Mouse (Mus musculus): ENCODE results near the gene Fbln1. TPM values are rescaled to one million over a fixed set of nuclear protein-coding genes. Genes with fewer than 3 reads are reported as not detected.

Fbln1 gene
- polyA plus RNA-seq, 1 experiment from 2014 or later = 119 TPM

- Histone ChIP-seq H3K4me3 (ENCODE audit: low read depth, low read length) (no peak overlapping the region), H3K9ac (ENCODE audit: low read depth, low read length) (no peak overlapping the region), H3K9me3 (ENCODE audit: control insufficient read depth, low read length) (peaks cover 3% of the 10 kb centered on the region; the same call in 1 of the 2 replicates), H3K4me1 (replicated peaks; ENCODE audit: control insufficient read depth, insufficient read depth, low read length) (peaks cover 16% of the 10 kb centered on the region), H3K27me3 (ENCODE audit: control insufficient read depth, insufficient read depth, low read length) (no peaks in the 10 kb centered on the region), H3K4me2 (replicated peaks; ENCODE audit: low read depth, low read length) (no peak overlapping the region), H3K36me3 (ENCODE audit: control insufficient read depth, insufficient read depth, low read length) (no peaks in the 10 kb centered on the region), H3K27ac (ENCODE audit: low read depth, low read length) (no peak overlapping the region)
- DNase-seq (ENCODE audit: low spot score) (peak; percentile 23), ATAC-seq (ENCODE audit: low FRiP score) (no peak)
- WGBS = 88% methylated on average over 3 of the region's 3 CpGs
These were observed 3.6 kb downstream of the Fbln1 start for GRCm38 (mm10) chr15:85209341-85209740.

GRCm38 (mm10) chr15:85210686-85211085 lies 4.9 kb downstream of the Fbln1 start:
- no peak for ATAC-seq (ENCODE audit: low FRiP score)
- Histone ChIP-seq H3K27me3 (ENCODE audit: control insufficient read depth, insufficient read depth, low read length) (no peaks in the 10 kb centered on the region), H3K9me3 (ENCODE audit: control insufficient read depth, low read length) (peaks cover 9% of the 10 kb centered on the region; the same call in 1 of the 2 replicates), H3K27ac (ENCODE audit: low read depth, low read length) (no peak overlapping the region), H3K9ac (ENCODE audit: low read depth, low read length) (no peak overlapping the region), H3K4me1 (replicated peaks; ENCODE audit: control insufficient read depth, insufficient read depth, low read length) (peaks cover 16% of the 10 kb centered on the region), H3K4me2 (replicated peaks; ENCODE audit: low read depth, low read length) (no peak overlapping the region), H3K36me3 (ENCODE audit: control insufficient read depth, insufficient read depth, low read length) (0 out of 2 replicates have a peak, but pooled peaks cover 5% of the 10 kb centered on the region), H3K4me3 (ENCODE audit: low read depth, low read length) (no peak overlapping the region)
- 88% methylated on average over 12 of the region's 12 CpGs for WGBS
- DNase-seq (ENCODE audit: low spot score) = no peak

GRCm38 (mm10) chr15:85211101-85211760 lies 5.5 kb downstream of the Fbln1 start:
- Histone ChIP-seq H3K36me3 (ENCODE audit: control insufficient read depth, insufficient read depth, low read length) (0 out of 2 replicates have a peak, but pooled peaks cover 5% of the 10 kb centered on the region), H3K4me3 (ENCODE audit: low read depth, low read length) (no peak overlapping the region), H3K9ac (ENCODE audit: low read depth, low read length) (no peak overlapping the region), H3K4me2 (replicated peaks; ENCODE audit: low read depth, low read length) (no peak overlapping the region), H3K27me3 (ENCODE audit: control insufficient read depth, insufficient read depth, low read length) (no peaks in the 10 kb centered on the region), H3K27ac (ENCODE audit: low read depth, low read length) (no peak overlapping the region), H3K9me3 (ENCODE audit: control insufficient read depth, low read length) (peaks cover 9% of the 10 kb centered on the region; the same call in 1 of the 2 replicates), H3K4me1 (replicated peaks; ENCODE audit: control insufficient read depth, insufficient read depth, low read length) (peaks cover 16% of the 10 kb centered on the region)
- no peak for ATAC-seq (ENCODE audit: low FRiP score)
- no peak for DNase-seq (ENCODE audit: low spot score)
- 96% methylated on average over 18 of the region's 18 CpGs for WGBS

- WGBS = 95% methylated on average over 7 of the region's 7 CpGs
- no peak for DNase-seq (ENCODE audit: low spot score)
These were observed 10.5 kb downstream of the Fbln1 start for GRCm38 (mm10) chr15:85216069-85216813.

GRCm38 (mm10) chr15:85218617-85219265 lies 13.0 kb downstream of the Fbln1 start:
- DNase-seq (ENCODE audit: low spot score) (no peak), ATAC-seq (ENCODE audit: low FRiP score) (no peak)
- no peaks in the 10 kb centered on the region for H3K4me1 ChIP-seq (replicated peaks; ENCODE audit: control insufficient read depth, insufficient read depth, low read length)
- no peak overlapping the region for H3K9ac ChIP-seq (ENCODE audit: low read depth, low read length)
- no peak overlapping the region for H3K27ac ChIP-seq (ENCODE audit: low read depth, low read length)
- peaks cover 7% of the 10 kb centered on the region; the same call in 1 of the 2 replicates for H3K9me3 ChIP-seq (ENCODE audit: control insufficient read depth, low read length)
- WGBS = 83% methylated on average over 5 of the region's 5 CpGs
- no peak overlapping the region for H3K4me2 ChIP-seq (replicated peaks; ENCODE audit: low read depth, low read length)
- H3K36me3 ChIP-seq (ENCODE audit: control insufficient read depth, insufficient read depth, low read length) = 0 out of 2 replicates have a peak, but pooled peaks cover 10% of the 10 kb centered on the region
- H3K4me3 ChIP-seq (ENCODE audit: low read depth, low read length) = no peak overlapping the region
- no peaks in the 10 kb centered on the region for H3K27me3 ChIP-seq (ENCODE audit: control insufficient read depth, insufficient read depth, low read length)

More at GRCm38 (mm10) chr15:85216069-85216813, 10.5 kb downstream of the Fbln1 start:
- Histone ChIP-seq H3K9ac (ENCODE audit: low read depth, low read length) (no peak overlapping the region), H3K27me3 (ENCODE audit: control insufficient read depth, insufficient read depth, low read length) (no peaks in the 10 kb centered on the region), H3K27ac (ENCODE audit: low read depth, low read length) (no peak overlapping the region), H3K4me3 (ENCODE audit: low read depth, low read length) (no peak overlapping the region), H3K4me2 (replicated peaks; ENCODE audit: low read depth, low read length) (no peak overlapping the region), H3K9me3 (ENCODE audit: control insufficient read depth, low read length) (peaks cover 7% of the 10 kb centered on the region; the same call in 1 of the 2 replicates), H3K4me1 (replicated peaks; ENCODE audit: control insufficient read depth, insufficient read depth, low read length) (no peaks in the 10 kb centered on the region), H3K36me3 (ENCODE audit: control insufficient read depth, insufficient read depth, low read length) (0 out of 2 replicates have a peak, but pooled peaks cover 8% of the 10 kb centered on the region)
- ATAC-seq (ENCODE audit: low FRiP score) = no peak

GRCm38 (mm10) chr15:85220371-85220770 lies 14.6 kb downstream of the Fbln1 start:
- no peak for ATAC-seq (ENCODE audit: low FRiP score)
- WGBS = 97% methylated on average over 6 of the region's 6 CpGs
- Histone ChIP-seq H3K4me3 (ENCODE audit: low read depth, low read length) (no peak overlapping the region), H3K27ac (ENCODE audit: low read depth, low read length) (0 out of 2 replicates have a peak overlapping the region, but pooled peaks have one; percentile 13), H3K27me3 (ENCODE audit: control insufficient read depth, insufficient read depth, low read length) (no peaks in the 10 kb centered on the region), H3K36me3 (ENCODE audit: control insufficient read depth, insufficient read depth, low read length) (peaks cover 11% of the 10 kb centered on the region; the same call in 1 of the 2 replicates), H3K4me1 (replicated peaks; ENCODE audit: control insufficient read depth, insufficient read depth, low read length) (no peaks in the 10 kb centered on the region), H3K9me3 (ENCODE audit: control insufficient read depth, low read length) (no peaks in the 10 kb centered on the region), H3K4me2 (replicated peaks; ENCODE audit: low read depth, low read length) (no peak overlapping the region), H3K9ac (ENCODE audit: low read depth, low read length) (no peak overlapping the region)
- no peak for DNase-seq (ENCODE audit: low spot score)

GRCm38 (mm10) chr15:85221115-85221854 lies 15.5 kb downstream of the Fbln1 start:
- Histone ChIP-seq H3K4me3 (ENCODE audit: low read depth, low read length) (no peak overlapping the region), H3K27me3 (ENCODE audit: control insufficient read depth, insufficient read depth, low read length) (no peaks in the 10 kb centered on the region), H3K9ac (ENCODE audit: low read depth, low read length) (no peak overlapping the region), H3K9me3 (ENCODE audit: control insufficient read depth, low read length) (no peaks in the 10 kb centered on the region), H3K36me3 (ENCODE audit: control insufficient read depth, insufficient read depth, low read length) (peaks cover 10% of the 10 kb centered on the region; the same call in 1 of the 2 replicates), H3K4me1 (replicated peaks; ENCODE audit: control insufficient read depth, insufficient read depth, low read length) (no peaks in the 10 kb centered on the region), H3K27ac (ENCODE audit: low read depth, low read length) (no peak overlapping the region), H3K4me2 (replicated peaks; ENCODE audit: low read depth, low read length) (no peak overlapping the region)
- DNase-seq (ENCODE audit: low spot score) (no peak), ATAC-seq (ENCODE audit: low FRiP score) (no peak)
- WGBS = 78% methylated on average over 12 of the region's 12 CpGs

GRCm38 (mm10) chr15:85225693-85226092 lies 19.9 kb downstream of the Fbln1 start:
- ATAC-seq (ENCODE audit: low FRiP score) (no peak), DNase-seq (ENCODE audit: low spot score) (no peak)
- Histone ChIP-seq H3K9me3 (ENCODE audit: control insufficient read depth, low read length) (no peaks in the 10 kb centered on the region), H3K9ac (ENCODE audit: low read depth, low read length) (no peak overlapping the region), H3K36me3 (ENCODE audit: control insufficient read depth, insufficient read depth, low read length) (peaks cover 7% of the 10 kb centered on the region; the same call in 1 of the 2 replicates), H3K27me3 (ENCODE audit: control insufficient read depth, insufficient read depth, low read length) (no peaks in the 10 kb centered on the region), H3K27ac (ENCODE audit: low read depth, low read length) (no peak overlapping the region), H3K4me3 (ENCODE audit: low read depth, low read length) (no peak overlapping the region), H3K4me2 (replicated peaks; ENCODE audit: low read depth, low read length) (no peak overlapping the region), H3K4me1 (replicated peaks; ENCODE audit: control insufficient read depth, insufficient read depth, low read length) (no peaks in the 10 kb centered on the region)
- WGBS = 99% methylated on average over 3 of the region's 3 CpGs

Measured in hindbrain, embryonic 11.5 days (tissue).